Mouse (Mus musculus) heart, adult 2 months (tissue): ENCODE results near the gene Fbxw7. TPM values are rescaled to one million over a fixed set of nuclear protein-coding genes. Genes with fewer than 3 reads are reported as not detected.
A peak's percentile ranks its signal among the peaks of the same experiment; 100 is the strongest.

Source experiments
- DNase-seq, 2 experiments: peaks; one replicate each; pipeline ENCODE4 v3.0.0; 2021
- H3K27ac ChIP-seq: fragments of 200-600 bp; 2 replicates; pipeline ENCODE4 v1.8.1; 2022
- H3K27me3 ChIP-seq: fragments of 200-500 bp; 2 replicates; pipeline ENCODE4 v1.6.1; 2012; ENCODE audit warnings: mild to moderate bottlenecking, low read length, inconsistent platforms, mixed read lengths; ENCODE audit not compliant: control insufficient read depth, insufficient read depth
- H3K36me3 ChIP-seq: fragments of 200-500 bp; 2 replicates; pipeline ENCODE4 v1.6.1; 2012; ENCODE audit warnings: low read length, inconsistent platforms; ENCODE audit not compliant: control insufficient read depth, insufficient read depth
- H3K4me1 ChIP-seq: fragments of 200-500 bp; 2 replicates; pipeline ENCODE4 v1.6.1; 2011; ENCODE audit warnings: low read length; ENCODE audit not compliant: control insufficient read depth, insufficient read depth
- H3K4me3 ChIP-seq: fragments of 200-600 bp; 2 replicates; pipeline ENCODE4 v1.8.1; 2022
- H3K79me2 ChIP-seq: fragments of 200-500 bp; replicated peaks from 2 replicates; pipeline ENCODE4 v1.6.1; 2012; ENCODE audit warnings: mild to moderate bottlenecking, inconsistent platforms, low read length, moderate library complexity, mixed read lengths; ENCODE audit not compliant: control insufficient read depth, insufficient read depth
- H3K9ac ChIP-seq: fragments of 200-500 bp; 2 replicates; pipeline ENCODE4 v1.6.1; 2012; ENCODE audit warnings: low read depth, mild to moderate bottlenecking, control low read depth, inconsistent platforms, low read length, mixed read lengths
- CTCF ChIP-seq: fragments of 200-600 bp; IDR thresholded peaks from 2 replicates; pipeline ENCODE4 v1.8.1; 2022; ENCODE audit warnings: antibody characterized with exemption, mild to moderate bottlenecking, moderate library complexity
- EP300 ChIP-seq: fragments of 200-500 bp; IDR thresholded peaks from 2 replicates; pipeline ENCODE4 v1.6.1; 2011; ENCODE audit warnings: low read depth, low read length, control low read depth; ENCODE audit not compliant: insufficient read depth
- POLR2A ChIP-seq: fragments of 200-500 bp; IDR thresholded peaks from 2 replicates; pipeline ENCODE4 v1.6.1; 2011; ENCODE audit warnings: mild to moderate bottlenecking, low read depth, low read length, control low read depth; ENCODE audit not compliant: insufficient read depth
- WGBS: fragments of 180-500 bp; shearing (Covaris S2); methylation state at CpG from one replicate; pipeline ENCODE4 v1.1.7; 2018; 5-methylcytosine and 5-hydroxymethylcytosine counted together
- intact Hi-C: fragments of 180-260 bp; cut with DNase I; formaldehyde crosslinking; loops from one replicate; pipeline ENCODE4 v1.15.1; 2025
- polyA plus RNA-seq: library from polyadenylated mRNA; depleted of rRNA; stranded (reverse); fragments of >200 nt; gene quantifications from 2 replicates; pipeline ENCODE4 v1.2.3, GENCODE M21; 2012
- total RNA-seq, 2 experiments: library from RNA; stranded (reverse); gene quantifications; 2 replicates each; pipeline ENCODE4 v1.2.3; 2021

Gene Fbxw7
- total and polyA plus RNA-seq, 3 experiments, result 14.3 to 44.9 (median 42.8) TPM

GRCm38 (mm10) chr3:84843594-84843993, 28.5 kb downstream of the Fbxw7 start:
- intact Hi-C loops, result loop anchor here (1.0 kb wide), 2 partner anchors 150 to 228 kb away; no protein-coding TSS in a partner anchor
- peaks cover 11% of the 10 kb centered on the region for H3K4me1 ChIP-seq
- WGBS, result 15% methylated on average over 1 of the region's 1 CpGs
- no peak for DNase-seq
- no peaks in the 10 kb centered on the region for H3K27me3 ChIP-seq
- no peak overlapping the region for H3K27ac ChIP-seq
- H3K9ac ChIP-seq, result no peak overlapping the region
- TF ChIP-seq POLR2A, result no peak
- peak; percentile 94 for TF ChIP-seq CTCF
- H3K36me3 ChIP-seq, result peaks cover 9% of the 10 kb centered on the region
- H3K4me3 ChIP-seq, result no peak overlapping the region
- 0 out of 2 replicates have a peak, but pooled peaks cover 2% of the 10 kb centered on the region for H3K79me2 ChIP-seq

GRCm38 (mm10) chr3:84848798-84849197, 33.7 kb downstream of the Fbxw7 start:
- peak in 1 of 2 experiments; percentile 37 for DNase-seq
- H3K4me3 ChIP-seq, result no peak overlapping the region
- 0 out of 2 replicates have a peak, but pooled peaks cover 2% of the 10 kb centered on the region for H3K79me2 ChIP-seq
- no peak overlapping the region for H3K9ac ChIP-seq
- H3K4me1 ChIP-seq, result peaks cover 24% of the 10 kb centered on the region
- no peaks in the 10 kb centered on the region for H3K27me3 ChIP-seq
- 52% methylated on average over 4 of the region's 4 CpGs for WGBS
- 0 out of 2 replicates have a peak, but pooled peaks have one; percentile 22 for TF ChIP-seq CTCF
- TF ChIP-seq EP300, result peak; percentile 76
- TF ChIP-seq POLR2A, result no peak
- peaks cover 29% of the 10 kb centered on the region for H3K36me3 ChIP-seq
- intact Hi-C loops, result loop anchor here (5.0 kb wide), 1 partner anchor 36 kb away; no protein-coding TSS in a partner anchor
- peak overlapping the region; percentile 50 for H3K27ac ChIP-seq

GRCm38 (mm10) chr3:84850418-84850817, 35.4 kb downstream of the Fbxw7 start:
- Histone ChIP-seq H3K4me1 (peaks cover 28% of the 10 kb centered on the region), H3K27me3 (no peaks in the 10 kb centered on the region), H3K9ac (no peak overlapping the region), H3K27ac (no peak overlapping the region), H3K4me3 (no peak overlapping the region), H3K79me2 (0 out of 2 replicates have a peak, but pooled peaks cover 2% of the 10 kb centered on the region), H3K36me3 (peaks cover 34% of the 10 kb centered on the region)
- intact Hi-C loops, result loop anchor here (10.0 kb wide), 1 partner anchor 506 kb away; no protein-coding TSS in a partner anchor
- TF ChIP-seq POLR2A (no peak), EP300 (no peak), CTCF (no peak)
- 94% methylated on average over 1 of the region's 1 CpGs for WGBS
- DNase-seq, result no peak

GRCm38 (mm10) chr3:84851801-84852200, 36.7 kb downstream of the Fbxw7 start:
- WGBS, result 26% methylated on average over 1 of the region's 1 CpGs
- no peak overlapping the region for H3K9ac ChIP-seq
- peaks cover 28% of the 10 kb centered on the region for H3K4me1 ChIP-seq
- H3K79me2 ChIP-seq, result 0 out of 2 replicates have a peak, but pooled peaks cover 4% of the 10 kb centered on the region
- DNase-seq, result no peak
- H3K27ac ChIP-seq, result peak overlapping the region; percentile 29
- intact Hi-C loops, result loop anchor here (2.0 to 10.0 kb wide), 2 partner anchors 15 to 507 kb away; no protein-coding TSS in a partner anchor
- H3K4me3 ChIP-seq, result no peak overlapping the region
- no peaks in the 10 kb centered on the region for H3K27me3 ChIP-seq
- H3K36me3 ChIP-seq, result peaks cover 34% of the 10 kb centered on the region
- TF ChIP-seq CTCF (no peak), EP300 (no peak), POLR2A (no peak)

GRCm38 (mm10) chr3:84852877-84853276, 37.8 kb downstream of the Fbxw7 start:
- no peaks in the 10 kb centered on the region for H3K27me3 ChIP-seq
- 0 out of 2 replicates have a peak, but pooled peaks cover 4% of the 10 kb centered on the region for H3K79me2 ChIP-seq
- intact Hi-C loops, result loop anchor here (2.0 to 10.0 kb wide), 2 partner anchors 14 to 508 kb away; no protein-coding TSS in a partner anchor
- DNase-seq, result peak; percentile 68 to 80
- no peak for TF ChIP-seq CTCF
- TF ChIP-seq EP300, result peak; percentile 98
- peak; percentile 35; the same call in 1 of the 2 replicates for TF ChIP-seq POLR2A
- H3K27ac ChIP-seq, result peak overlapping the region; percentile 61
- peaks cover 26% of the 10 kb centered on the region for H3K36me3 ChIP-seq
- 0 out of 2 replicates have a peak overlapping the region, but pooled peaks have one; percentile 13 for H3K4me3 ChIP-seq
- H3K9ac ChIP-seq, result no peak overlapping the region
- 26% methylated on average over 7 of the region's 7 CpGs for WGBS
- H3K4me1 ChIP-seq, result peaks cover 25% of the 10 kb centered on the region

- 0 out of 2 replicates have a peak, but pooled peaks cover 2% of the 10 kb centered on the region for H3K79me2 ChIP-seq
- peak overlapping the region; percentile 61 for H3K27ac ChIP-seq
- H3K4me3 ChIP-seq, result no peak overlapping the region
- TF ChIP-seq CTCF (no peak), EP300 (no peak), POLR2A (no peak)
- H3K27me3 ChIP-seq, result no peaks in the 10 kb centered on the region
- intact Hi-C loops, result loop anchor here (10.0 kb wide), 1 partner anchor 510 kb away; no protein-coding TSS in a partner anchor
- DNase-seq, result no peak
- 73% methylated on average over 1 of the region's 1 CpGs for WGBS
- H3K36me3 ChIP-seq, result peaks cover 23% of the 10 kb centered on the region
- H3K4me1 ChIP-seq, result peaks cover 20% of the 10 kb centered on the region
- no peak overlapping the region for H3K9ac ChIP-seq
Observed at GRCm38 (mm10) chr3:84854440-84854839, 39.4 kb downstream of the Fbxw7 start.
